Mouse (Mus musculus) intestine, embryonic 16.5 days (tissue): ENCODE data around the gene Dusp2. TPM values are rescaled to one million over a fixed set of nuclear protein-coding genes. Genes with fewer than 3 reads are reported as not detected.
A peak's percentile ranks its signal among the peaks of the same experiment; 100 is the strongest.

ENCODE experiments used
- ATAC-seq: fragments of 200-750 bp; cut with Nextera tagmentation; 2 replicates; pipeline ENCODE4 v1.8.0; 2017; ENCODE audit warnings: moderate TSS enrichment, moderate library complexity
- H3K27ac ChIP-seq: fragments of 300-500 bp; sonication (generic); 2 replicates; pipeline ENCODE4 v1.5.1; 2014; ENCODE audit warnings: mild to moderate bottlenecking, low read length
- H3K27me3 ChIP-seq: fragments of 300-500 bp; sonication (generic); replicated peaks from 2 replicates; pipeline ENCODE4 v1.6.1; 2014; ENCODE audit warnings: low read length, control low read depth, mixed read lengths; ENCODE audit not compliant: control insufficient read depth, insufficient read depth
- H3K36me3 ChIP-seq: fragments of 300-500 bp; sonication (generic); 2 replicates; pipeline ENCODE4 v1.6.1; 2014; ENCODE audit warnings: low read length, control low read depth; ENCODE audit not compliant: control insufficient read depth, insufficient read depth
- H3K4me1 ChIP-seq: fragments of 300-500 bp; sonication (generic); 2 replicates; pipeline ENCODE4 v1.6.1; 2014; ENCODE audit warnings: low read length, control low read depth, mixed read lengths; ENCODE audit not compliant: control insufficient read depth, insufficient read depth
- H3K4me2 ChIP-seq: fragments of 300-500 bp; sonication (generic); 2 replicates; pipeline ENCODE4 v1.6.1; 2014; ENCODE audit warnings: low read depth, low read length, control low read depth
- H3K4me3 ChIP-seq: fragments of 300-500 bp; sonication (generic); 2 replicates; pipeline ENCODE4 v1.5.1; 2014; ENCODE audit warnings: mild to moderate bottlenecking, low read length
- H3K9ac ChIP-seq: fragments of 300-500 bp; sonication (generic); 2 replicates; pipeline ENCODE4 v1.6.1; 2014; ENCODE audit warnings: low read depth, low read length
- H3K9me3 ChIP-seq: fragments of 300-500 bp; sonication (generic); 2 replicates; pipeline ENCODE4 v1.6.1; 2016; ENCODE audit warnings: low read length, control low read depth; ENCODE audit not compliant: control insufficient read depth
- WGBS: fragments of 180-500 bp; shearing (Covaris S2); extraction: QIAGEN DNeasy Blood & Tissue Kit; methylation state at CpG from one replicate; pipeline ENCODE4 v1.1.7; 2014; 5-methylcytosine and 5-hydroxymethylcytosine counted together
- polyA plus RNA-seq: library from polyadenylated mRNA; unstranded; fragments of >200 nt; fragmentation: Nextera tagmentation; extraction: Ambion mirVana; gene quantifications from 2 replicates; pipeline ENCODE4 v1.2.1, GENCODE M21; 2015

Dusp2 gene
- polyA plus RNA-seq, 1 experiment from 2014 or later = 2.1 TPM

DNA sequence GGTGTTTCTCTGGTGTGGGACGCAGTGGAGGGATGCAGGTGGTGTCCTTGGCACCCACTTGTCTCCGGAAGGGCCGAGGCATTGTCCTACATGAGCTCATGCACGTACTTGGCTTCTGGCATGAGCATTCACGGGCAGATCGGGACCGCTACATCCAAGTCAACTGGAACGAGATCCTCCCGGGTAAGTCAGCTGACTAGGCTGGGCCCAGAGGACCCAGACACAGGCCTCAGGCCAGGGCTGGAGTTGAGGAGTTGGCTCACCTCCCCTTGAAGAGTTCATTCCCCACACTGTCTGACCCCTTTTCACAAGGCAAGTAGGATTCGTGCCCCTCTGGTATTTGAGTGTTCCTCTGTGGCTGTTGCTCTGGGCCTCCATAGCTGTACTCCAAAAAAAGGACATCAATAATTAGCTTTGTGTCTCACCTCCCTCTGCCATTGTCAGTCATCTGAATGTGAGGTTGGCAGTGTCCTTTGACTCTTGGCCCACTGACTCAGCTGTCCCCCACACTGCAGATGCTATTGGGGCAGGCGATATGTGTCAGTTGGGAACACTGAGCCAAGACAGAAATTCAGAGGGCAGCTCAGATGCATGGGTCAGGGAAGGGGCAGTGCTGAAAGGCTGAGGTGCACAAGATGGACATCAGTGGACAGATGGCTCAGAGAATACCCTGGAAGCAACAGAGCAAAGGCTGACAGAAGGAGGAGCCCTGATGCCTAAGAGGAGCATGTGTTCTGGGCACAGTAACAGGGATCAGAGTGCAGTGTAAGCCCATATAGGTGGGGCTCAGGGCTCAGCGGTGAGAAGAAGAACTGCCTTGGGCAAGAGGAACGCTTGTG is 11.4 kb downstream of the Dusp2 start:
- ATAC-seq = no peak
- Histone ChIP-seq H3K4me1 (no peaks in the 10 kb centered on the region), H3K27me3 (no peaks in the 10 kb centered on the region), H3K9me3 (no peaks in the 10 kb centered on the region), H3K36me3 (no peaks in the 10 kb centered on the region), H3K4me2 (no peak overlapping the region), H3K9ac (no peak overlapping the region), H3K4me3 (no peak overlapping the region), H3K27ac (no peak overlapping the region)
- WGBS = 80% methylated on average over 13 of the region's 13 CpGs

DNA sequence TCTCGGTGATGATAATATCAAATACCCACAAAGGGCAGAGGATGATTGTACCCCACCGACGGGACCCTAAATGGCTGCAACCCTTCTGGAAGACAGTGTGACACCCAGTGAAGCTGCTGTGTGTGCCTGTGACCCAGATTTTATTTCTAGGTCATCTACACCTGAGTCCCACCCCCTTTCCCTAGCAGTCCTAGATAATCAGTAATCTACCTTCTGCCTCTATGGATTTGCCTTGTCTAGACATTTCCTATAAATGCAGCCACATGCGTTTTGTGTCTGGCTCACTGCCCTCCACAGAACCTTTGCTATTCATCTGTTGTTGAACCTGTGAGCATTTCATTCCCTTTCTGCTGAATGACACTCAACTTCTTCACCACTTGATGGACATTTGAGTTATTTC is 17.9 kb downstream of the Dusp2 start:
- no peaks in the 10 kb centered on the region for H3K36me3 ChIP-seq
- WGBS = 86% methylated on average over 4 of the region's 4 CpGs
- H3K4me1 ChIP-seq = no peaks in the 10 kb centered on the region
- no peak for ATAC-seq
- no peak overlapping the region for H3K4me2 ChIP-seq
- no peak overlapping the region for H3K27ac ChIP-seq
- no peaks in the 10 kb centered on the region for H3K9me3 ChIP-seq
- H3K27me3 ChIP-seq = no peaks in the 10 kb centered on the region
- H3K4me3 ChIP-seq = no peak overlapping the region
- H3K9ac ChIP-seq = no peak overlapping the region

DNA sequence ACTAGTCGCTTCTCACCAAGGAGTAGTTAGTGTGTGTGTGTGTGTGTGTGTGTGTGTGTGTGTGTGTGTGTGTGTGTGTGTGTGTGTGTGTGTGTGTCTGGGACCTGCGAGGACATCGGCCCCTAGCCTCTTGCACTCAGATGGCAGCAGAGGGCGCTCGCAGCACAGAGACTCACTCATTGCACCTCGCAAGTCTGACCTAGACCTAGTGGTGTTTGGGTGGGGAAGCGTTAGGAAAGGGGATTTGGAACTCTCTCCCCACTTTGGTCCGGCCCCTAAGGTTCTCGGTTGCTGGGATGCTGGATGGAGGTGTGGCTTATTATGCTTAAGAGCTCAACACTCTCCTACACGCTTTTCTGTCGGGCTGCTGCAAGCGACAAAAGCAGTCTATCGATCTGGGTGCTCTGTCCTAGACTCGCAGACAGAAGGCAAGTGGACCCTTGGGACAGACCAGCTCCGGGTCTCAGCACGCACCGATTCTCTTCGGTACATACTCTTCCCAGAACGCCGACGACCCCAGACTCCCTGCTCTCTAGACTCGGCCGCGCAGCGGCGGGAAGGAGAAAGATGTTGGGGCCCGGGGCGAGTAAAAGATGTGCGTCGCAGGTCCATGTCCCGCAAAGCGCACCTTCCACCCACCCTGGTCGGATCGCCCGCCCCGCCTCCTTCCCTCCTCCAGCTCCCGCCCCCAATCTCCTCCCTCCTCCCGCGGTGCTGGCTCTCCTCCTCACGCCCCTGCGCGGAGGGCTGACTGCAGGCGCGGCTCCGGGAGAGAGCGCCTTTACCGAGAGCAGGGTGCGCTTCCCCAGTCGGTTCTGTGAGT is 26.7 kb downstream of the Dusp2 start, which contains the start of gene Adra2b:
Gene Adra2b (plus strand): TSS at position 750 of the 823 bp plus-strand sequence.
- no peaks in the 10 kb centered on the region for H3K36me3 ChIP-seq
- peaks cover 9% of the 10 kb centered on the region for H3K4me1 ChIP-seq
- no peaks in the 10 kb centered on the region for H3K9me3 ChIP-seq
- peak within 1 kb of the TSS; percentile 48 for H3K9ac ChIP-seq
- no peak within 1 kb of the TSS for H3K27ac ChIP-seq
- H3K27me3 ChIP-seq = peaks cover 51% of the 10 kb centered on the region
- under 1% methylated on average over 47 of the region's 49 CpGs for WGBS
- peak within 1 kb of the TSS; percentile 80 for H3K4me2 ChIP-seq
- ATAC-seq = peak; percentile 87
- peak within 1 kb of the TSS; percentile 50 for H3K4me3 ChIP-seq

DNA sequence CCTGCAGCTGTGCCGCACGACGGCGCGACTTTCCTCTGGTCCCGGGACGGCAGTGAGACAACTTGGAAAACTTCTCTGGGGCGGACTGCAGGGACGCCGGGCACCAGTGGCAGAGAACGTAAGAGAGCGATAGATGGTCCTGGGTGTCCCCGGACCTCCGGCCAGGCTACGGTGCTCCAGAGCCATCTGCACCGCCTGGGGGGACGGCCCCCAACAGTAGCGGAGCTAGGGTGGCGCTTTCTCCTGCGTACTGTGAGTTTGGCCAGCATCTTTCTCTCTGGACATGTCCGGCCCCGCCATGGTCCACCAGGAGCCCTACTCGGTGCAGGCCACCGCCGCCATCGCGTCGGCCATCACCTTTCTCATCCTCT is 27.3 kb downstream of the Dusp2 start:
- peak overlapping the region; percentile 48 for H3K9ac ChIP-seq
- H3K4me1 ChIP-seq = peaks cover 9% of the 10 kb centered on the region
- H3K4me3 ChIP-seq = peak overlapping the region; percentile 50
- H3K27me3 ChIP-seq = peaks cover 51% of the 10 kb centered on the region
- ATAC-seq = peak; percentile 31
- H3K27ac ChIP-seq = no peak overlapping the region
- under 1% methylated on average over 28 of the region's 28 CpGs for WGBS
- H3K9me3 ChIP-seq = no peaks in the 10 kb centered on the region
- H3K36me3 ChIP-seq = no peaks in the 10 kb centered on the region
- H3K4me2 ChIP-seq = peak overlapping the region; percentile 80

DNA sequence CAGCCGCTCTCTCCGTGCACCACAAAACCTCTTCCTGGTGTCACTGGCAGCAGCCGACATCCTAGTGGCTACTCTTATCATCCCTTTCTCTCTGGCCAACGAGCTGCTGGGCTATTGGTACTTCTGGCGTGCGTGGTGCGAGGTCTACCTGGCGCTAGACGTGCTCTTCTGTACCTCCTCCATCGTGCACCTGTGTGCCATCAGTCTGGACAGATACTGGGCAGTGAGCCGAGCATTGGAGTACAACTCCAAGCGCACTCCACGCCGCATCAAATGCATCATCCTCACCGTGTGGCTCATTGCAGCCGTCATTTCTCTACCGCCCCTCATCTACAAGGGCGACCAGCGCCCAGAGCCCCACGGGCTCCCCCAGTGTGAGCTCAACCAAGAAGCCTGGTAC is 27.7 kb downstream of the Dusp2 start:
- no peak overlapping the region for H3K27ac ChIP-seq
- peaks cover 51% of the 10 kb centered on the region for H3K27me3 ChIP-seq
- no peaks in the 10 kb centered on the region for H3K36me3 ChIP-seq
- WGBS = 3% methylated on average over 20 of the region's 20 CpGs
- no peak overlapping the region; the same call in 1 of the 2 replicates for H3K9ac ChIP-seq
- H3K4me1 ChIP-seq = peaks cover 9% of the 10 kb centered on the region
- ATAC-seq = 0 out of 2 replicates have a peak, but pooled peaks have one; percentile 29
- H3K9me3 ChIP-seq = no peaks in the 10 kb centered on the region
- peak overlapping the region; percentile 50 for H3K4me3 ChIP-seq
- H3K4me2 ChIP-seq = peak overlapping the region; percentile 80

DNA sequence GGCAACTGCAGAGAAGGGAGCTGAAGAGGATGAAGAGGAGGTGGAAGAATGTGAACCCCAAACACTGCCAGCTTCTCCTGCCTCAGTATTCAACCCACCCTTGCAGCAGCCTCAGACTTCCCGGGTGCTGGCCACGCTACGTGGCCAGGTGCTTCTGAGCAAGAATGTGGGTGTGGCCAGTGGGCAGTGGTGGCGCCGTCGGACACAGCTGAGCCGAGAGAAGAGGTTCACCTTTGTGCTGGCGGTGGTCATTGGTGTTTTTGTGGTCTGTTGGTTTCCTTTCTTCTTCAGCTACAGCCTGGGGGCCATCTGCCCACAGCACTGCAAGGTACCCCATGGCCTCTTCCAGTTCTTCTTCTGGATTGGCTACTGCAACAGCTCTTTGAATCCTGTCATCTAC is 28.5 kb downstream of the Dusp2 start:
- Histone ChIP-seq H3K4me1 (peaks cover 9% of the 10 kb centered on the region), H3K4me3 (peak overlapping the region; percentile 6; the same call in 1 of the 2 replicates), H3K36me3 (no peaks in the 10 kb centered on the region), H3K27me3 (peaks cover 51% of the 10 kb centered on the region), H3K9me3 (no peaks in the 10 kb centered on the region), H3K9ac (no peak overlapping the region), H3K27ac (no peak overlapping the region), H3K4me2 (no peak overlapping the region)
- 18% methylated on average over 8 of the region's 8 CpGs for WGBS
- ATAC-seq = no peak

DNA sequence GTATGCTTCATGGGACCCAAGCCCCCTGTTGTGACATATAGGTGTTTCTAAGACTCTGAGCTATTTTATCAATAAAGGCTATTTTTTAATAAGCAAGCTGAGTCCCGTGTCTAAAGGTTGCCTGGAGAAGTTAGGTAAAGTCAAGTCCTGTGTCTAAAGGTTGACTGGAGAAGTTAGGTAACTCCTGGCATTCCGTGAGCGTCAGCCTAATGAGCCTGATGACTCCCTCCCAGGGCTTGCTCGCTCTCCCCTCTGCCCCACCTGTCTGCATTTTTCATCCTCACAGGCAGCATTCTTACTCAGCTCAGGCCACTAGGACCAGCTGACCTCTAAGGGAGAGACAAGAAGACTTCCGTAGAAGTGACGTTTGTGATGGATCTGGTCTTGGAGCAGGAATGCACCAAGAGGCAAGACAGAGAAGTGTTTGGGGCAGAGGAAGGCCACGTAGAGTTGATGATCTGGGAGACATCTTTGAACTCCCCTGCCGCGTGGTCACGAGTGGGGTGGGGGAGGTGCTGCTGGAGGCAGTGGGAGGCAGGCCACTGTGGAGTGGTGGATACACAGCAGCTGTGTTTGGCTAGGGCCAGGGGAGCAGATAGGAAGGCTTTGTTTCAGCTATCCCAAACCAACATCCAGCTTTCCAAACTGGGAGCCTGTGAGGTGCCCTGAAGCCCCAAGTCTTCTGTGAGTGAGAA is 31.3 kb downstream of the Dusp2 start:
- Histone ChIP-seq H3K4me1 (peaks cover 18% of the 10 kb centered on the region), H3K4me3 (no peak overlapping the region), H3K4me2 (no peak overlapping the region), H3K27ac (no peak overlapping the region), H3K27me3 (peaks cover 44% of the 10 kb centered on the region), H3K9me3 (no peaks in the 10 kb centered on the region), H3K9ac (no peak overlapping the region), H3K36me3 (no peaks in the 10 kb centered on the region)
- no peak for ATAC-seq
- WGBS = 45% methylated on average over 10 of the region's 10 CpGs

DNA sequence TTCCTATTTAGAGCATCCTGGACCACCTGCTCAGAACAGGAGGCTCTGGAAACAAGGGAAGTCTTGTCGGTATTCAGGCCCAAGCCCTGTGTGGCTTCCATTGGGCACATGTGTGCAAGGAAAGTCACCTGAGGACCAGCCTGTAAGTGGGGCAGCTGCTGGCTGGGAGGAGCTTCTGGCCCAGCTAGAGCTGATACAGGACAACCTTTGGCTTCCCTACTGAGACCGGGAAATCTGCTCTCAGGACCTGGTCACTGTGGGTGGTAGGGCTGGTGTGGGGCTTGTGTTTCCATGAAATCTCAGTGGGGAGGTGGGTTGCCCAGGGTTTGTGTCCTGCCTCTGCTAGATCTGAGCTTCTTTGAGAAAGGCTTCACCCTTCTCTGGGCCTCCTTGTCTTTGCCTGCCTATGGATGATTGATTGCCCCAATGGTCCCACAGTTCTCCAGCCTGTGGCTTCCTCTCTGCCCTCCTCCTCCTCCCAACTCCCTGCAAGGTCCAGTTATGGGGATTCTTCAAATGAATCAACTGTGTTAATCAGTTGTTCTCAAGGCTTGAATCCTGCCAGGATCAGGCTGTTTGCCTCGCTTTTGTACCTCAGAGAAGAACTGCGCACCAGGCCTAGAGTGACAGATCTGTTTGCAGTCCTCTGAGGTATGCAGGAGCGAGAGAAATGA is 33.9 kb downstream of the Dusp2 start:
- no peak overlapping the region for H3K4me2 ChIP-seq
- H3K9me3 ChIP-seq = no peaks in the 10 kb centered on the region
- peaks cover 12% of the 10 kb centered on the region for H3K4me1 ChIP-seq
- no peak overlapping the region for H3K4me3 ChIP-seq
- no peak overlapping the region for H3K27ac ChIP-seq
- ATAC-seq = no peak
- WGBS = 52% methylated on average over 5 of the region's 5 CpGs
- H3K9ac ChIP-seq = no peak overlapping the region
- H3K27me3 ChIP-seq = peaks cover 20% of the 10 kb centered on the region
- no peaks in the 10 kb centered on the region for H3K36me3 ChIP-seq
